Comparison of ENCODE assay signal across 11 mouse cellular contexts in genomic region chr2:145225640-145226039, GRCm38 (mm10). TPM values are rescaled to one million over a fixed set of nuclear protein-coding genes. Genes with fewer than 3 reads are reported as not detected.
DNase-seq lines count a peak whose midpoint lies in the region; ATAC-seq and TF ChIP-seq lines count a peak whose summit lies in the region.
"Had no signal": no experiment of that assay in that cellular context is flagged by ENCODE, and none has a peak within 500 bp of the region (broad histone marks: within the 10 kb centered on the region; RNA-seq: fewer than 3 reads in every experiment).

No protein-coding gene starts in this region.

- H3K9me3 ChIP-seq in forebrain, embryonic 14.5 days (replicated peaks; ENCODE audit: control insufficient read depth, low read length) = no peaks in the 10 kb centered on the region
- H3K9me3 ChIP-seq: embryonic facial prominence, embryonic 12.5 days had no signal

- no peaks in the 10 kb centered on the region for H3K36me3 ChIP-seq in forebrain, embryonic 14.5 days (ENCODE audit: control insufficient read depth, insufficient read depth, low read length)
- H3K36me3 ChIP-seq: embryonic facial prominence, embryonic 12.5 days had no signal

- H3K4me1 ChIP-seq in forebrain, embryonic 14.5 days (ENCODE audit: control insufficient read depth, insufficient read depth, low read length) = no peaks in the 10 kb centered on the region

- peak; percentile 85 for DNase-seq in heart, adult 11 months
- no peak for DNase-seq in heart, postnatal 25 days (ENCODE audit: low spot score)
- DNase-seq in left cerebral cortex, postnatal 4 days = peak; percentile 10
- no peak for DNase-seq in left cerebral cortex, adult 2 months (ENCODE audit: extremely low spot score in 1 of 2, low spot score in 2 of 2)
- DNase-seq in naive thymus-derived CD4-positive, alpha-beta T cell, adult 2 months (ENCODE audit: low read depth) = peak; percentile 57
- DNase-seq in embryo, embryonic 10.5 days (ENCODE audit: low spot score) = no peak
- DNase-seq in forebrain, embryonic 14.5 days (ENCODE audit: low spot score) = no peak
- DNase-seq: right cerebral cortex, postnatal 25 days had no signal

- H3K4me3 ChIP-seq in left cerebral cortex, adult 2 months = no peak overlapping the region
- no peak overlapping the region for H3K4me3 ChIP-seq in forebrain, embryonic 14.5 days (ENCODE audit: low read depth, low read length)
- H3K4me3 ChIP-seq: embryonic facial prominence, embryonic 12.5 days had no signal

- H3K4me2 ChIP-seq in forebrain, embryonic 14.5 days (ENCODE audit: low read length) = no peak overlapping the region
- H3K4me2 ChIP-seq: embryonic facial prominence, embryonic 12.5 days had no signal

- no peak for TF ChIP-seq CTCF in left cerebral cortex, adult 2 months (IDR thresholded peaks at IDR 0.05)

- no peak overlapping the region for H3K27ac ChIP-seq in left cerebral cortex, adult 2 months
- no peak overlapping the region for H3K27ac ChIP-seq in forebrain, embryonic 14.5 days (ENCODE audit: low read depth, low read length)
- H3K27ac ChIP-seq: embryonic facial prominence, embryonic 12.5 days had no signal

- ATAC-seq in granulocyte monocyte progenitor cell, adult 5-6 weeks (replicated peaks; ENCODE audit: poor library complexity, severe bottlenecking) = peak; percentile 67
- ATAC-seq in forebrain, embryonic 14.5 days = no peak

- intact Hi-C loops in heart, postnatal 25 days (cut with DNase I) = no loop called here
- intact Hi-C loops in left cerebral cortex, postnatal 4 days (cut with DNase I) = no loop called here
- intact Hi-C loops in left cerebral cortex, adult 2 months (cut with DNase I) = no loop called here

- no peak overlapping the region for H3K9ac ChIP-seq in forebrain, embryonic 14.5 days (ENCODE audit: low read length)
- H3K9ac ChIP-seq: embryonic facial prominence, embryonic 12.5 days had no signal

- WGBS in forebrain, embryonic 14.5 days = 92% methylated on average over 3 of the region's 3 CpGs

- no peaks in the 10 kb centered on the region for H3K27me3 ChIP-seq in forebrain, embryonic 14.5 days (replicated peaks; ENCODE audit: control insufficient read depth, insufficient read depth, low read length)
- H3K27me3 ChIP-seq: embryonic facial prominence, embryonic 12.5 days had no signal

RNA-seq across cellular contexts. Expression of gene Slc24a3, which starts 58.1 kb away (rescaled TPM):
- total RNA-seq in heart, postnatal 25 days (2021) = 1 to 10 TPM; 2.5 to 2.8 TPM
- 10 to 100 TPM; 74.8 to 87.6 TPM for total RNA-seq in left cerebral cortex, postnatal 4 days (2021)
- 100 to 1,000 TPM; 108 to 113 TPM for total RNA-seq in left cerebral cortex, adult 2 months (2021)
- 0.75 and 4.6 TPM in 2 replicates for total RNA-seq in granulocyte monocyte progenitor cell, adult 5-6 weeks (2014; fragmentation: Nextera tagmentation)
- 3.0 and 3.1 TPM in 2 replicates for total RNA-seq in granulocyte monocyte progenitor cell, adult 5-6 weeks (2017)
- 3.1 and 5.2 TPM in 2 replicates for polyA plus RNA-seq in forebrain, embryonic 14.5 days (2014; fragmentation: Nextera tagmentation; extraction: Ambion mirVana)
- total RNA-seq: CH12.LX had no signal

Comparison
In these comparisons a context has a peak if more than half of its experiments do, and no peak if none do; other contexts are left out.
1. DNase-seq: peak in heart, adult 11 months (single experiment), left cerebral cortex, postnatal 4 days (single experiment) and naive thymus-derived CD4-positive, alpha-beta T cell, adult 2 months (single experiment); none in heart, postnatal 25 days (single experiment), left cerebral cortex, adult 2 months (0 of 2), embryo, embryonic 10.5 days (single experiment) and forebrain, embryonic 14.5 days (single experiment).
2. RNA of gene Slc24a3, which starts 58.1 kb away (total RNA-seq): 108 to 113 TPM in left cerebral cortex, adult 2 months and 74.8 to 87.6 TPM in left cerebral cortex, postnatal 4 days; 0.75 to 4.6 TPM in granulocyte monocyte progenitor cell, adult 5-6 weeks and 2.5 to 2.8 TPM in heart, postnatal 25 days; every median in the first group is over 10 times any median in the second.